Mouse (Mus musculus): ENCODE measurements around the gene Gm10295. TPM values are rescaled to one million over a fixed set of nuclear protein-coding genes. Genes with fewer than 3 reads are reported as not detected.
A peak's percentile ranks its signal among the peaks of the same experiment; 100 is the strongest.

Gm10295 gene
- polyA plus RNA-seq, 2 experiments = not detected

DNA sequence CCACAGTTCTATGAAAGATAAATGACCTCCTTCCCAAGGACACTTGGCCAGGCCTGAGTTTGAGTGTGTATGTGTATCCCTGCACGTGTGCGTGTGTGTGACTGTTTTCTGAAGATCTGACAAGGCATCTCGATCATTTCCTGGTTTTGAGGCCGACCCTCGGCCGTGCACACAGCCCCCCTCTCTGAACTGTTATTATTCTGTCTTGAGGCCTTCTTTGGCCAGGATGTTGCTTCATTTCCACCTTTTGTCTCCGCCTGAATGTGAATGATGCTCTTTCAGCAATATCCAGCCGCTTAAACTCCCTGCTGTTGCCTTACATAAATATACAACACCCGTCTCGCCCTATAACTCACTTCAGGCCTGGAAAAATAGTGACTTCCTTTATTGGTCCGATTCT is 39.9 kb downstream of the Gm10295 start:
- H3K4me1 ChIP-seq (replicated peaks; ENCODE audit: control insufficient read depth in 2 of 2, insufficient read depth in 2 of 2, low read length in 1 of 2) = peaks cover 0 to 6% of the 10 kb centered on the region in 2 experiments; a peak in 2 of 4 replicates
- ATAC-seq (ENCODE audit: insufficient read depth) (peak; percentile 35; the same call in 1 of the 2 replicates), DNase-seq (ENCODE audit: low read depth in 3 of 3, low spot score in 3 of 3) (no peak)
- H3K27ac ChIP-seq = no peak overlapping the region
- H3K9ac ChIP-seq (replicated peaks) = no peak overlapping the region
- TF ChIP-seq EP300 (IDR thresholded peaks at IDR 0.05; ENCODE audit: low read depth) = no peak
- TF ChIP-seq CTCF (IDR thresholded peaks at IDR 0.05; ENCODE audit: low read depth) = no peak
- no peaks in the 10 kb centered on the region for H3K9me3 ChIP-seq (ENCODE audit: control insufficient read depth, low read length)
- H3K36me3 ChIP-seq (replicated peaks; ENCODE audit: control insufficient read depth, insufficient read depth, low read depth) = no peaks in the 10 kb centered on the region
- no peaks in the 10 kb centered on the region for H3K27me3 ChIP-seq (ENCODE audit: control insufficient read depth, insufficient read depth, low read length)
- no peak overlapping the region for H3K4me3 ChIP-seq (ENCODE audit: insufficient read depth in 1 of 2, low read depth in 2 of 2, low read length in 2 of 2)
- no peak overlapping the region for H3K4me2 ChIP-seq (ENCODE audit: low read depth)
- WGBS (ENCODE audit: insufficient replicate concordance) = 29% methylated on average over 11 of the region's 11 CpGs

DNA sequence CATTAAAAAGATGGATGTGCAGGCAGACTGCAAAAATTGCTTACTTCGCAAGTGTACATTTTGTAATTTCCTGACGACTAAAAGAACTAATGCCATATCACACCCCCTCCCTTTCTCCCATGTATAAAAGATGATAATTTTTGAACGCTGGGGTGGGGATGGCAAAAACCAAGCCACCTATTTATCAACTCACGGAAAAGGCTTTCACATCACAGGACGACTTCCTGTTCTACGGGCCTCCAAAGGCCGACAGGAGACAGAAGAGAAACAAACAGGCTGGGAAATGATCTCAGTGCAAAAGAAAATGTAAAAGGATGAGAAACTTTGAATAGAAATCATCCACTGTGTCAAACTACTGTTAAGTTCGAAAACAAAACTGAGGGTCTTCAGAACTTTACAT is 43.2 kb downstream of the Gm10295 start:
- no peaks in the 10 kb centered on the region for H3K36me3 ChIP-seq (replicated peaks; ENCODE audit: control insufficient read depth, insufficient read depth, low read depth)
- no peak overlapping the region for H3K9ac ChIP-seq (replicated peaks)
- no peak overlapping the region for H3K4me2 ChIP-seq (ENCODE audit: low read depth)
- WGBS (ENCODE audit: insufficient replicate concordance) = 32% methylated on average over 8 of the region's 8 CpGs
- H3K4me1 ChIP-seq (replicated peaks; ENCODE audit: control insufficient read depth in 2 of 2, insufficient read depth in 2 of 2, low read length in 1 of 2) = peaks cover 0 to 2% of the 10 kb centered on the region in 2 experiments; a peak in 1 of 4 replicates
- no peak for TF ChIP-seq CTCF (IDR thresholded peaks at IDR 0.05; ENCODE audit: low read depth)
- no peak for TF ChIP-seq EP300 (IDR thresholded peaks at IDR 0.05; ENCODE audit: low read depth)
- no peaks in the 10 kb centered on the region for H3K27me3 ChIP-seq (ENCODE audit: control insufficient read depth, insufficient read depth, low read length)
- H3K9me3 ChIP-seq (ENCODE audit: control insufficient read depth, low read length) = no peaks in the 10 kb centered on the region
- H3K4me3 ChIP-seq (ENCODE audit: insufficient read depth in 1 of 2, low read depth in 2 of 2, low read length in 2 of 2) = no peak overlapping the region
- H3K27ac ChIP-seq = no peak overlapping the region
- DNase-seq (ENCODE audit: low read depth in 3 of 3, low spot score in 3 of 3) (no peak), ATAC-seq (ENCODE audit: insufficient read depth) (no peak)

DNA sequence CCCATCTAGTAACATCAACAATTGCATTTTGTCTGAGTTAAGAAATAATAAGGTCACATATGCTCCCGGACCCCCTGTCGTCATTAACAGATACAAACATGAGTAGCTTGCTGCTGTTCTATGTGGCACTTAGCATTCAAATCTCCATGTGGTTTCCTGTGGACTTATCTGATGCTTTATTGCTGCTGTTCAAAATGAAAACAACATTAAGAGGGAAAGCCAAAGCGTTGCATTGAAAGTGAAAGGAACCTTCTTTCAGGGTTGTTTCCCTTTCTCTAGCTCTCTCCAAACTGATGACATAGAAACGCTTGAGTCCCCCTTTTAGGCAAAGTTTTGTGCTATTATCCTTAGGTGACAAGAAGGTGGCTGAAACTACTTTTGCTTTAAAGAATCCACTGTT is 48.6 kb downstream of the Gm10295 start:
- H3K27me3 ChIP-seq (ENCODE audit: control insufficient read depth, insufficient read depth, low read length) = no peaks in the 10 kb centered on the region
- 35% methylated on average over 4 of the region's 4 CpGs for WGBS (ENCODE audit: insufficient replicate concordance)
- no peak overlapping the region for H3K27ac ChIP-seq
- H3K4me3 ChIP-seq (ENCODE audit: insufficient read depth in 1 of 2, low read depth in 2 of 2, low read length in 2 of 2) = no peak overlapping the region
- no peak for TF ChIP-seq CTCF (IDR thresholded peaks at IDR 0.05; ENCODE audit: low read depth)
- no peak for TF ChIP-seq EP300 (IDR thresholded peaks at IDR 0.05; ENCODE audit: low read depth)
- H3K9ac ChIP-seq (replicated peaks) = no peak overlapping the region
- no peaks in the 10 kb centered on the region for H3K9me3 ChIP-seq (ENCODE audit: control insufficient read depth, low read length)
- no peaks in the 10 kb centered on the region for H3K4me1 ChIP-seq (replicated peaks; ENCODE audit: control insufficient read depth in 2 of 2, insufficient read depth in 2 of 2, low read length in 1 of 2)
- no peak for ATAC-seq (ENCODE audit: insufficient read depth)
- H3K4me2 ChIP-seq (ENCODE audit: low read depth) = no peak overlapping the region
- DNase-seq (ENCODE audit: low read depth in 3 of 3, low spot score in 3 of 3) = no peak
- no peaks in the 10 kb centered on the region for H3K36me3 ChIP-seq (replicated peaks; ENCODE audit: control insufficient read depth, insufficient read depth, low read depth)

All from liver, embryonic 14.5 days (tissue).